Mouse (Mus musculus): ENCODE measurements at regions not wholly inside any gene's neighbourhood (a gene's known extent, or its start where the extent isn't known, plus 50 kb on each side); places are given as distances from the start of the nearest gene placed in this dataset.
"Not testable (repeated sequence)": the region's sequence is repeated elsewhere in the genome, so short reads cannot be mapped to it uniquely, and the experiment has no call there.

DNA sequence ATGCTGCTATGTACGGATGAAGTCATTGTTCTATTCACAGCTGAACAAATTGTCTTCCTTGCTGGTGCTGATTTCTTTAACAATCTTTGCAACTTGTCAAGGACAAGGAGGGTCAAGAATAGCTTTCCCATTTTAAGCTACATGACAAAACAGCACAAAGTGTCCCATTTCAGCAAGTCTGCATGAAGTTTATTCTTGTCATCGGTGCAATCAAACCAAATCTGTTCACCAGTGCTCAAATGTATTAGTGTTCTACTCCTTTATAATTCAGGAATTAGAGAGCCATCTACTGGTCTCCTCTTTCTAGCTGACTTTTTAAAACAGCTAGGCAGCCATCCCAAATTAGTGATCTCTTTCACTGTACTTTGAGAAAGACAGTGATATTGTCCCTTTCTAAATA lies 1040.8 kb downstream of the Galc start:
- DNase-seq (ENCODE audit: low read depth, low spot score), result no peak

DNA sequence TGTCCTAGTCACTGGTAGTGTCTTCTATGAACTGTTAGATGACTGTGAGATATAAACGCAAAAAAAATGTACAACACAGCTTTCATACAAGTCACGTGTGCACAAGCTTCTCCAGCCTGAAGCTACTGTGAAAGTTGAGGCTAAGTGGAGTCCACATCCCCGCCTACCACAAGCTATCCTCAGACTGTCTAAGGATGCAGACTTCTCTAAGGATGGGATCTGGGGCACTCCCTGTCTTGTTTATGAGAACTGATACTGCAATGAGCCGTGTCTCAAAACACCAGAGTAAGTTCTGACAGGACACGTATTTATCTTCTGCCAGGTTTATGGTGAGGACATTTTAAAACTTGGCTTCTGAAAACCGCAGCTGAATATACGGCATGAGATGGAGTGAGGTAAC lies 1041.7 kb downstream of the Galc start:
- DNase-seq (ENCODE audit: low read depth, low spot score), result no peak

- DNase-seq (ENCODE audit: low read depth, low spot score), result no peak
These were observed 1055.4 kb downstream of the Galc start for GRCm38 (mm10) chr12:97203636-97204389.

DNA sequence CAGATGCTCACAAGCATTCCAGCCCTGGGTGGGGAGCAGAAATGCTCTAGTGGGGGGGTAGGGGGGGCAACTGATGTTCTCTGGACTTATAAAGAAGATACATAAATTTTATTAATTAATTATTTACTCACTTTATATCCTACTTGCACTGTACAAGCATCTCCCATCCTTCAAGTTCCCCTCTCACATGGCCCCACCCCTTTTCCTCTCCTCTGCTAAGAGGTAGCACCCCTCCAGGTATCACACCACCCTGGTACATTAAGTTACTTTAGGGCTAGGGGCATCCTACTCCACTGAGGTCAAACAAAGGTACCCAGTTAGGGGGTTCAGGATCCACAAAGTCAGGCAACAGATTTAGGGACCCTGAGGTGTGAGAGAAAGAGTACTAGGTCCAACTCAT lies 1097.4 kb downstream of the Galc start:
- DNase-seq (ENCODE audit: low read depth, low spot score), result no peak

DNA sequence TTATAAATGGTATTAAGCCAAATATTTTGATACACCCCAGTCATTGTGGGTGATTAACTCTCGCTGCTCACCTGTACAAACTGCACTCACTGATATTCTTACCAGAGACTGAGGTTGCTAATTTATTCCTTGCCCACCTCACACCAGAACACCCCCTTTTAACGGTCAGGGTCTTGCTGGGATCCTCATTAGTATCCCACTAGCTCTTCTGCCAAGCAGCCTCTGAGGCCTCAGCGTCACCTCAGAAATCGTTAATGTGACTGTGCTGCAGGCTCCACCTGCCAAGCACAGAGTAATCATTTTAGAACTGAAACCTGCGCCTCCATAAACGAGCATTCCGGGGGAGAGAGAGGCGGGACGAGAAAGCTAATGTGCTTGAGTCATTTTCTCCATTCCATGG lies 1097.8 kb downstream of the Galc start:
- DNase-seq (ENCODE audit: low read depth, low spot score), result no peak

DNA sequence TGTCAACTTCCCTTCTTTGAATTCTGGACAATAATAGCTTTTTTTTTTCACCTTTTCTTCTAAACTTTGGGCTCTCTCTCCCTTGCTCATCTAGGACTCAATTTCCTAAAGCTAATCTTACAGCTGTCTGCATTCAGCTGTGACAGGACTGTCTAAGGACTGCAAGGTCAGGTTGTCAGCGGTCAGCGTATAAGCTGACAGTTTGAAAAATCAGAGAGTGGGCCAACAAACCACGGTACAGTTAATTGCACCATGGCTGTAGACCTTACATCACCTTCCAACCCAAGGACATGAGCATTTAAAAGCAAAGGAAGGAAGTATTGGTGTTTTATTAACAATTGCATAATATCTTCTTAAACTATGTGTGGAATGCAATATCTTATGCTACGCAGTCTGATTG lies 1100.9 kb downstream of the Galc start:
- DNase-seq (ENCODE audit: low read depth, low spot score), result no peak

DNA sequence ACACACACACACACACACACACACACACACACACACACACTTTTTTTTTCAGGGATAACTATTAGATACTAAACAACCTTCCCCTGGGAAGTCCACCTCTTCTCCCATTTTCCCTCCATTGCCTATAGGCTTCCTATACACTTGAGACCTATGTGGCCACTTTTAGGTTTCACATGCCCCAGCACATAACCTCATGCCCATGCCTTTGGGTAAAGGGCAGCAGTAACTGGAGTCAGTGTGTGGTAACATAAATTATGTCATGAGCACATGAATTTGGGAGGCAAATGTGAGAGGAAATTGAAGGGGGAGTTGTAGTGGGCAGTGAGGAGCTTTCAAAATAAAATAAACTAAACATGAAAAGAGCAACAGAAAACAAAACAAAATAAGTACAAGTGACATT lies 1101.5 kb downstream of the Galc start:
- no peak for DNase-seq (ENCODE audit: low read depth, low spot score)

DNA sequence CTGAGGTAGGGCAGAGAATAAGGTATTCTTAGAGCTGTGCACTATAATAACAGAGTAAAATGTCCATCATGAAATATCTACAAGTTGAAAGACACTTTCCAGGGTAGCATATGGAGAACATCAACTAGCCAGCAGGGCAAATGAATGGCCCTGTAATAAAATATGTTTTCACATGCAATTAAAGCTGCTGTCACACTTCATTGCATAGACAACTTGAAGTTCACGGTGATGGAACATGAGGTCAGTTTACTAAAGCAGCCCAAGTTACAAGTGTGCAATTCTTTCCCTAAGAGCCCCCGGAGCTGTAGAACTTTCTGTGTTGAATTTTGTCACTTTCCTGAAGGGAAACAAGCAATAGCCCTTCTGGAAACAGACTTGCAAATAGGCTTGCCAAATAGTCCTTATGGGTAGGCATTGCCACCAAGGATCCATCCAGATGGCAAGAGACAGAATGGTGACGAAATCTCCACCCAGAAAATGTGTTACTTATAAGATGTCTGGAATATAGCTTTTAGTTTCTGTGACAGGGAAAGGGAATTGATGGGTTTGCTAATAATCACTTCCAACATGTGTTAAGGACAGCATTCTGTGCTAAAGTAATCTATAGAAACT lies 1102.7 kb downstream of the Galc start:
- DNase-seq (ENCODE audit: low read depth, low spot score), result no peak

GRCm38 (mm10) chr12:97142720-97143119 lies 1116.5 kb downstream of the Galc start:
- DNase-seq (ENCODE audit: low read depth, low spot score), result no peak

DNA sequence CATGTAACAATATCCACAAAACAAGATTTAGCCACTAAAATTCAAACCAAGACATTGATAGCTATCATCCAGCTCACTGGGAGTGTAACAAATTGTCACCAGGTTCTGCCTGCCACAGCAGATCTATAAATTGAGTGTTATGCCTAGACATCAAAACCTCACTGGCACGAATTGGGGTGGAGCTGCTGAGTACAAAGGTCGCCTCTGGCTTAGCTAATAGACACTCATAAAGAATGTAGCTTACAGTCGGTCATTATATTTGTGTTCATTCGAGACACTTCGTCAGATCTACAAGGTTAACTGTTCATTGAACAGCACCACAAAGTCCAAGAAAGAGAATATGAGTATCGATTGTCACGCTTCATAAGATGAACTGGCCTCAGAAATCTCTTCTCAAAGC lies 1121.3 kb downstream of the Galc start:
- DNase-seq (ENCODE audit: low read depth, low spot score), result no peak

- DNase-seq (ENCODE audit: low read depth, low spot score), result peak; percentile 20
These were observed 1129.0 kb downstream of the Galc start for GRCm38 (mm10) chr12:97130276-97130675.

DNA sequence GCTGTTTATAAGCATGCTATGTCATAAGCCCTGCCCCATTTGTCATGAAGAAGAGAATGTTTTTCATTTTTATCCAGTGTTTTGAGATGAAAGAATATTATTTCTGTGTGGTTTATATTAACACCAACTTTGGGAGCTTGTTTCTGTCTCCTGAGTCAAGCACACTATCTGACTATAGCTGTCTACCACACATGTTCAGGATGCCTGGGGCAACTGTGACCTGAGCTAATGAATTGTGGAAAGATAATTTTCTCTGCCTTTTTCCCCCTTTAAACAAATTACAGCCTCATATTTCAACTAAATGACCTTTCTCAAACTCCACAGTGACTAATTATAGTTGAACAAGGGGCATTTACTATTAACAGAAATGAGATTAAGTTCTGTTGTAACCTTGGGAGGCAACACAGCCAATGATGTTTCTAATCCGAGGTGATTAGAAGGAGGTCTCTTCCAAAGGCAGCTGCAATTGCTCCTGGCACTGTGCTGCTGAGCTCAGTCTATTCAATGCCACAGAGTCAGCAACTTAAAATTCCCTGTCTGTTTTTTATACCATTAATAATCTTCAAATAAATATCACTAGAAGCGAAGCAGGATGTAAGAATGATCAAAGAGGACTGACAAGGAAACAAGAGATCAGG lies 1168.6 kb downstream of the Galc start:
- no peak for DNase-seq (ENCODE audit: low read depth, low spot score)

DNA sequence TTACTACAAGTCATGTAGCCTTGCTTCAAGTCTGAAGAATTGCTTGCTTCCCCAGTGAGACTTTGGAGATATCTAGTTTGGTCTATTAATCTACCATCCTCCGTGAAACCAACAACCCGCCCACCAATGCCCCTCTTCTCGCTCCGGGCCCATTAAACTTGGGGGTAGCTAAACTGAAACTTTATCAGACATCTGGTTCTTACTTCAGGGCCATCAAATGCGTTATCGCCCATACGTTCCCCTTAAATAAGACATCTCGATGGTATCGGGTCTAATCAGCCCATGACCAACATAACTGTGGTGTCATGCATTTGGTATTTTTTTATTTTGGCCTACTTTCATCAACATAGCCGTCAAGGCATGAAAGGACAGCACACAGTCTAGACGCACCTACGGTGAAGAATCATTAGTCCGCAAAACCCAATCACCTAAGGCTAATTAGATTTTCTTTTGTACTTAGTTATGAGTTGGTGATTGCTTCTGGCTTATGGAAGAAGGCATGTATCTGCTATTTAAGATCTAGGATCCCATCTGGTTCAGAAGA lies 1197.8 kb downstream of the Galc start:
- not testable (repeated sequence) for DNase-seq (ENCODE audit: low read depth, low spot score)

DNA sequence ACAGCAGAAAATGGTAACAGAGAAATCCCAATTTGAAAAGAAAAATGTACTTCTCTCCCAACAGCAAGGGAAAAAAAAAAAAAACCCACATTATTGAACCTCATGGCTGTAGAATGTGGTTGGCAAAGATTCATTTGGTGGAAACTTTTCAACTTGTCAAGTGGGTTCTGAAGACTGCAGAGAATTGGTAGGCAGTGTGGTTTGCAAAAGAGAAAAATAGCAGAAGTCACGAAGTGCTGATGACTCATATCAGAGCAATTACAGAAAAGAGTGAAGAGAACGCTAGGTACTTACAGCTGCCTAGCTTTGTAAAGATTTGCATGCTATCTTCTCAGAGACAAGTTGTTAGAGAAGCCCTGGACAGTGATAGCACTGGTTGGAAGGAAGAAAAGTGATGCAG lies 1211.6 kb downstream of the Galc start:
- no peak for DNase-seq (ENCODE audit: low read depth, low spot score)
